Mouse (Mus musculus): Measurements from ENCODE around the gene Adss. TPM values are rescaled to one million over a fixed set of nuclear protein-coding genes. Genes with fewer than 3 reads are reported as not detected.

The Adss gene
- polyA plus RNA-seq, 1 experiment from 2014 or later: 28.4 TPM

DNA sequence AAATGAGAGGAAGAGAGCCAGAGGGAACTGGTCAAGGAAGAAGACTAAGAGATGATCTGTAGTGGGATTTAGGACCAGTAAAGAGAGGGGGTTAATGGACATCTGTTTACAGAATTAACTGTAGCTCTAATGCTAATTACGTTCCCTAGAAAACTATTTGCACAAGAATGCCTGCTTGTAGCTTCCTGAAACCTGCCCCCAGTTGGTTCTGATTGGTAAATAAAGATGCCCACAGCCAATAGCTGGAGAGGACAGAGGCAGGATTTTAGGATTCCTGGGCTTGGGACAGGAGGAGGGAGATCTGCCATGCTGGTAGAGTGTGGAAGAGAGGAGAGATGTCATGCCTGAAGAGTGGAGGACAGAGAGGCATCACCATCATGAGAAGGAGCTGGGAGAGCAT lies 42.8 kb downstream of the Adss start:
- H3K36me3 ChIP-seq (ENCODE audit: insufficient read depth, low read length): no peaks in the 10 kb centered on the region
- no peaks in the 10 kb centered on the region for H3K4me1 ChIP-seq (ENCODE audit: insufficient read depth, low read depth, low read length)
- H3K4me3 ChIP-seq (ENCODE audit: low read depth, low read length): no peak overlapping the region
- H3K27me3 ChIP-seq (replicated peaks; ENCODE audit: insufficient read depth, low read length): no peaks in the 10 kb centered on the region
- ATAC-seq: no peak
- H3K27ac ChIP-seq (ENCODE audit: low read length): no peak overlapping the region
- 0 out of 2 replicates have a peak, but pooled peaks cover 4% of the 10 kb centered on the region for H3K9me3 ChIP-seq (ENCODE audit: low read length)
- 68% methylated on average over 1 of the region's 1 CpGs for WGBS
- TF ChIP-seq CTCF (IDR thresholded peaks at IDR 0.05) (no peak), EP300 (IDR thresholded peaks at IDR 0.05) (no peak)
- H3K4me2 ChIP-seq (replicated peaks; ENCODE audit: low read depth, low read length): no peak overlapping the region
- no peak overlapping the region for H3K9ac ChIP-seq (replicated peaks; ENCODE audit: low read depth)
- no peak for DNase-seq (ENCODE audit: low spot score)

- no peak overlapping the region for H3K4me3 ChIP-seq (ENCODE audit: low read depth, low read length)
- no peaks in the 10 kb centered on the region for H3K27me3 ChIP-seq (replicated peaks; ENCODE audit: insufficient read depth, low read length)
- TF ChIP-seq CTCF (IDR thresholded peaks at IDR 0.05) (no peak), EP300 (IDR thresholded peaks at IDR 0.05) (no peak)
- no peak for DNase-seq (ENCODE audit: low spot score)
- no peaks in the 10 kb centered on the region for H3K36me3 ChIP-seq (ENCODE audit: insufficient read depth, low read length)
- no peaks in the 10 kb centered on the region for H3K4me1 ChIP-seq (ENCODE audit: insufficient read depth, low read depth, low read length)
- no peak overlapping the region for H3K9ac ChIP-seq (replicated peaks; ENCODE audit: low read depth)
- H3K9me3 ChIP-seq (ENCODE audit: low read length): 0 out of 2 replicates have a peak, but pooled peaks cover 4% of the 10 kb centered on the region
- 94% methylated on average over 6 of the region's 6 CpGs for WGBS
- no peak overlapping the region for H3K27ac ChIP-seq (ENCODE audit: low read length)
- ATAC-seq: no peak
- H3K4me2 ChIP-seq (replicated peaks; ENCODE audit: low read depth, low read length): no peak overlapping the region
Observed at GRCm38 (mm10) chr1:177747869-177748540, 48.3 kb downstream of the Adss start.

- ATAC-seq (peak; percentile 48), DNase-seq (ENCODE audit: low spot score) (peak; percentile 34)
- Histone ChIP-seq H3K9ac (replicated peaks; ENCODE audit: low read depth) (no peak overlapping the region), H3K27me3 (replicated peaks; ENCODE audit: insufficient read depth, low read length) (no peaks in the 10 kb centered on the region), H3K36me3 (ENCODE audit: insufficient read depth, low read length) (no peaks in the 10 kb centered on the region), H3K4me2 (replicated peaks; ENCODE audit: low read depth, low read length) (no peak overlapping the region), H3K4me1 (ENCODE audit: insufficient read depth, low read depth, low read length) (no peaks in the 10 kb centered on the region), H3K27ac (ENCODE audit: low read length) (no peak overlapping the region), H3K9me3 (ENCODE audit: low read length) (no peaks in the 10 kb centered on the region), H3K4me3 (ENCODE audit: low read depth, low read length) (no peak overlapping the region)
- 73% methylated on average over 7 of the region's 7 CpGs for WGBS
- TF ChIP-seq EP300 (IDR thresholded peaks at IDR 0.05) (peak; percentile 65; the same call in 1 of the 2 replicates), CTCF (IDR thresholded peaks at IDR 0.05) (no peak)
Observed at GRCm38 (mm10) chr1:177744521-177745325, 51.6 kb downstream of the Adss start.

DNA sequence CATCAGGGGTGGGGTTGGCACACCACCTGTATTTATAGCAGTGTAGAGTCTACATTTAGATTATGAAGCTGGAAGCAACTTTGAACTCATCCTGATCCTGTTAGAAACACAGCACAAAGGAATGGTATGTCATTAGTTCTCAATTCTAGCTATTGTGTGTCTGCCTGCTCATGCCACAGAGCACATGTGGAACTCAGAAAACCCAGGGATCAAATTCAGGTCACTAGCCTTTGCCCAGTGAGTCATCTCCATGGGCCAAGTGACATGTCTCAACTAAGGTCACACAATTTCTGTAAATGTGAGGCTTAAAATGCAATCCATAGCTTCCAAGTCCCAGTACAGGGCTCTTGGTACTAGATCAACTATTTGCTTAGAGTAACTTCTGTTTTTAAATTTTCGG lies 54.2 kb downstream of the Adss start:
- Histone ChIP-seq H3K4me1 (ENCODE audit: insufficient read depth, low read depth, low read length) (no peaks in the 10 kb centered on the region), H3K36me3 (ENCODE audit: insufficient read depth, low read length) (no peaks in the 10 kb centered on the region), H3K9me3 (ENCODE audit: low read length) (no peaks in the 10 kb centered on the region), H3K4me3 (ENCODE audit: low read depth, low read length) (no peak overlapping the region), H3K27me3 (replicated peaks; ENCODE audit: insufficient read depth, low read length) (no peaks in the 10 kb centered on the region), H3K27ac (ENCODE audit: low read length) (no peak overlapping the region), H3K9ac (replicated peaks; ENCODE audit: low read depth) (no peak overlapping the region), H3K4me2 (replicated peaks; ENCODE audit: low read depth, low read length) (no peak overlapping the region)
- DNase-seq (ENCODE audit: low spot score): no peak
- no peak for ATAC-seq
- TF ChIP-seq CTCF (IDR thresholded peaks at IDR 0.05): no peak
- no peak for TF ChIP-seq EP300 (IDR thresholded peaks at IDR 0.05)
- WGBS: 63% methylated on average over 1 of the region's 1 CpGs

- no peaks in the 10 kb centered on the region for H3K9me3 ChIP-seq (ENCODE audit: low read length)
- H3K27me3 ChIP-seq (replicated peaks; ENCODE audit: insufficient read depth, low read length): no peaks in the 10 kb centered on the region
- H3K27ac ChIP-seq (ENCODE audit: low read length): no peak overlapping the region
- no peaks in the 10 kb centered on the region for H3K36me3 ChIP-seq (ENCODE audit: insufficient read depth, low read length)
- TF ChIP-seq EP300 (IDR thresholded peaks at IDR 0.05) (no peak), CTCF (IDR thresholded peaks at IDR 0.05) (no peak)
- ATAC-seq (no peak), DNase-seq (ENCODE audit: low spot score) (no peak)
- no peaks in the 10 kb centered on the region for H3K4me1 ChIP-seq (ENCODE audit: insufficient read depth, low read depth, low read length)
- H3K4me2 ChIP-seq (replicated peaks; ENCODE audit: low read depth, low read length): no peak overlapping the region
- 66% methylated on average over 1 of the region's 1 CpGs for whole genome bisulfite sequencing
- H3K9ac ChIP-seq (replicated peaks; ENCODE audit: low read depth): no peak overlapping the region
- no peak overlapping the region for H3K4me3 ChIP-seq (ENCODE audit: low read depth, low read length)
Observed at GRCm38 (mm10) chr1:177740707-177741106, 55.6 kb downstream of the Adss start.

DNA sequence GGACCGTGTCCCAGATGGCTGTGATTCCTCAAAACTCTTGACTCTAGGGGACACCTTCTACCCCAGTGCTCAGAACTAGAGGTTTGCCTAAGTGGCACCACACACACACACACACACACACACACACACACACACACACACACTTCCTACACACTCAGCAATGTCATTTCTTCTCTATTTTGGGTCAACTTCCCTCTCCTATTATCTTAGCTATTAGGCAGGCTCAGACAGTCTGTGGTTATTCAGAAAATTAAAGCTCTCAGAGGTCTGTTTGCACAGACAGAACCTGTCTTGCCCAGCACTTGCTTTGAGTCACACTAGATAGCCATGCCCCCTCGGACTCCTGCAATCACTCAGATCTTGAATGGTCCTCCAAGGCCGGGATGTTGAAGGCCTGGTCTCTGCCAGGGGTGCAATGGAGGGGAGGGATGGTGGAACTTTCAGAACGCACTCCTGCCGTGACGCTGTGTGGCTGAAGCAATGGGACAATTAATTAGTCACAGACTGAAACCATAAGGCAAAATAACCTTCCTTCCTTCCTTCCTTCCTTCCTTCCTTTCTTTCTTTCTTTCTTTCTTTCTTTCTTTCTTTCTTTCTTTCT lies 58.7 kb downstream of the Adss start:
- DNase-seq (ENCODE audit: low spot score) (no peak), ATAC-seq (no peak)
- Histone ChIP-seq H3K27ac (ENCODE audit: low read length) (no peak overlapping the region), H3K4me2 (replicated peaks; ENCODE audit: low read depth, low read length) (no peak overlapping the region), H3K9me3 (ENCODE audit: low read length) (no peaks in the 10 kb centered on the region), H3K4me3 (ENCODE audit: low read depth, low read length) (no peak overlapping the region), H3K4me1 (ENCODE audit: insufficient read depth, low read depth, low read length) (no peaks in the 10 kb centered on the region), H3K27me3 (replicated peaks; ENCODE audit: insufficient read depth, low read length) (no peaks in the 10 kb centered on the region), H3K9ac (replicated peaks; ENCODE audit: low read depth) (no peak overlapping the region), H3K36me3 (ENCODE audit: insufficient read depth, low read length) (no peaks in the 10 kb centered on the region)
- WGBS: 18% methylated on average over 6 of the region's 6 CpGs
- no peak for TF ChIP-seq CTCF (IDR thresholded peaks at IDR 0.05)
- no peak for TF ChIP-seq EP300 (IDR thresholded peaks at IDR 0.05)

Data from lung, postnatal 0 days (tissue).